Mouse (Mus musculus): Measurements from ENCODE around the gene Sms. TPM values are rescaled to one million over a fixed set of nuclear protein-coding genes. Genes with fewer than 3 reads are reported as not detected.

Gene Sms
- 56.2 and 67.2 TPM in 2 replicates for polyA plus RNA-seq (2014; fragmentation: Nextera tagmentation; extraction: Ambion mirVana)

- peak; percentile 90 for ATAC-seq (ENCODE audit: low read depth)
- peak; percentile 85 for DNase-seq (ENCODE audit: low spot score)
- Histone ChIP-seq H3K27me3 (replicated peaks; ENCODE audit: control insufficient read depth, insufficient read depth, low read length) (no peaks in the 10 kb centered on the region), H3K27ac (replicated peaks; ENCODE audit: low read depth, low read length) (peak within 1 kb of the TSS; percentile 68), H3K4me1 (ENCODE audit: control insufficient read depth, insufficient read depth, low read length) (no peaks in the 10 kb centered on the region), H3K4me3 (ENCODE audit: low read depth, low read length) (peak within 1 kb of the TSS; percentile 63), H3K9ac (ENCODE audit: low read depth, low read length) (peak within 1 kb of the TSS; percentile 77), H3K36me3 (ENCODE audit: control insufficient read depth, insufficient read depth, low read length) (no peaks in the 10 kb centered on the region), H3K9me3 (ENCODE audit: control insufficient read depth, low read length) (no peaks in the 10 kb centered on the region), H3K4me2 (ENCODE audit: low read depth, low read length) (peak within 1 kb of the TSS; percentile 57)
- WGBS = 17% methylated on average over 19 of the region's 45 CpGs
These were observed at the start of gene Sms for GRCm38 (mm10) chrX:157491944-157492726. Gene Sms, minus strand, starts transcription at chrX:157492287.

- no peak overlapping the region for H3K4me3 ChIP-seq (ENCODE audit: low read depth, low read length)
- ATAC-seq (ENCODE audit: low read depth) = no peak
- H3K4me1 ChIP-seq (ENCODE audit: control insufficient read depth, insufficient read depth, low read length) = no peaks in the 10 kb centered on the region
These were observed 14.3 kb upstream of the Sms start for GRCm38 (mm10) chrX:157506400-157506799.

DNA sequence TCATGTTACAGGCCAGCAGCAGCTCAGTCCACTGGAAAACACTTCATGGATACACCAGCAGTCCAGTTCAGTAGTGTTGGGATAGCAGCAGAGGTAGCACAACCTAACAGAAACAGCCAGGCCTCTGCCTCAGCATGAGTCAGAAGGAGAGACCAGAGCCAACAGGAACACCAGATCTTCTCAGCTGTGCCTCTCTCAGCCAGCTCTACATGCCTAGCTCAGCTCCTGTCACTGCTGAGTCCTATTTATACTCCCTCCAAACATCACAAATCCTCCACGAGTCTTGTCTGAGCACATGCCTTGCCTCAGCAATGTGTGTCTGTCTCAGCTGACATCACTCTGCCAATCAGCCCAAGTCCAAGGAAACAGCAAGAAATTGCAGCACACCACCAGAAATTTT is 12.4 kb upstream of the Sms start:
- WGBS = 58% methylated on average over 1 of the region's 1 CpGs
- no peaks in the 10 kb centered on the region for H3K9me3 ChIP-seq (ENCODE audit: control insufficient read depth, low read length)
- H3K36me3 ChIP-seq (ENCODE audit: control insufficient read depth, insufficient read depth, low read length) = no peaks in the 10 kb centered on the region
- H3K9ac ChIP-seq (ENCODE audit: low read depth, low read length) = no peak overlapping the region
- no peaks in the 10 kb centered on the region for H3K4me1 ChIP-seq (ENCODE audit: control insufficient read depth, insufficient read depth, low read length)
- H3K4me2 ChIP-seq (ENCODE audit: low read depth, low read length) = no peak overlapping the region
- no peak overlapping the region for H3K27ac ChIP-seq (replicated peaks; ENCODE audit: low read depth, low read length)
- H3K27me3 ChIP-seq (replicated peaks; ENCODE audit: control insufficient read depth, insufficient read depth, low read length) = no peaks in the 10 kb centered on the region
- ATAC-seq (ENCODE audit: low read depth) (no peak), DNase-seq (ENCODE audit: low spot score) (no peak)
- H3K4me3 ChIP-seq (ENCODE audit: low read depth, low read length) = no peak overlapping the region

More at GRCm38 (mm10) chrX:157506400-157506799, 14.3 kb upstream of the Sms start:
- DNase-seq (ENCODE audit: low spot score) = no peak
- H3K27me3 ChIP-seq (replicated peaks; ENCODE audit: control insufficient read depth, insufficient read depth, low read length) = no peaks in the 10 kb centered on the region
- no peak overlapping the region for H3K9ac ChIP-seq (ENCODE audit: low read depth, low read length)
- H3K27ac ChIP-seq (replicated peaks; ENCODE audit: low read depth, low read length) = no peak overlapping the region
- H3K4me2 ChIP-seq (ENCODE audit: low read depth, low read length) = no peak overlapping the region
- no peaks in the 10 kb centered on the region for H3K36me3 ChIP-seq (ENCODE audit: control insufficient read depth, insufficient read depth, low read length)
- no peaks in the 10 kb centered on the region for H3K9me3 ChIP-seq (ENCODE audit: control insufficient read depth, low read length)
- 62% methylated on average over 5 of the region's 5 CpGs for WGBS

DNA sequence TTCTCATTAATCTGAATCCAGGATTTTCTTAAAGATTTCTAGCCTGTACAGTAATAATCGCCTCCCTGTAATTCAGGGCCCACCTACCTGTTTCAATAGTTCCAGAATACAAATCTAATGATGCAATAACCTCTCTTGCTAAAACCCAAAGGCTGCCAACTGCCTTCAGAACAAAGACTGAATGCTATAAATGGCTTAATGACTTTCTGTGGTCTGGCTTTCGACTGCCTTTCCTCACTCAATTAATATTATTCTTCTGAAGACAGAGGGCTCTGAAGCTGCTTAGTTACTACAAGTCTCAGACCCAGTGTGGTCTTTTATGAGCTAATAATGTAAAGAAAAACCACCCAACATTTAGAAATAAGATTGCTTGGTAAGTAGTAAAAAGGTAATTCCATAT is 9.8 kb upstream of the Sms start:
- Histone ChIP-seq H3K27me3 (replicated peaks; ENCODE audit: control insufficient read depth, insufficient read depth, low read length) (no peaks in the 10 kb centered on the region), H3K36me3 (ENCODE audit: control insufficient read depth, insufficient read depth, low read length) (no peaks in the 10 kb centered on the region), H3K4me1 (ENCODE audit: control insufficient read depth, insufficient read depth, low read length) (no peaks in the 10 kb centered on the region), H3K4me3 (ENCODE audit: low read depth, low read length) (no peak overlapping the region), H3K27ac (replicated peaks; ENCODE audit: low read depth, low read length) (no peak overlapping the region), H3K9me3 (ENCODE audit: control insufficient read depth, low read length) (no peaks in the 10 kb centered on the region), H3K4me2 (ENCODE audit: low read depth, low read length) (no peak overlapping the region), H3K9ac (ENCODE audit: low read depth, low read length) (no peak overlapping the region)
- no peak for DNase-seq (ENCODE audit: low spot score)
- WGBS = 72% methylated on average over 2 of the region's 2 CpGs
- ATAC-seq (ENCODE audit: low read depth) = no peak

DNA sequence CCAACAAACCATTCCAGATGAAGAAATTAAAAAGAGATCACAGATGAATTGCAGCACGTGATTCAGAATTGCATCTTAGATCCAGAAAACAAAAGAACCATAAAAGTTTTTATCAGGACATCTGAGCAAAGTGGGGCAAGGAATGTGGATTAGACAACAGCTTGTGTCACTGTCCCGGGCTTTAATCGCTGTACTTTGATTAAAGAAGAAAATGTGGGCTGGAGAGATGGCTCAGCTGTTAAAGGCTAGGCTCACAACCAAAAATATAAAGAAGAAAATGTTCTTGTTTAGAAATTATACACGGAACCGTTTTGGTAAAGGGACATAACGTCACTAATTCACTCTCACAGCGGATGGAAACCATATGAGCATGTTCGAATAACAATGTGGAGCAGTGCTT is 7.9 kb upstream of the Sms start:
- Histone ChIP-seq H3K4me1 (ENCODE audit: control insufficient read depth, insufficient read depth, low read length) (no peaks in the 10 kb centered on the region), H3K9ac (ENCODE audit: low read depth, low read length) (no peak overlapping the region), H3K27ac (replicated peaks; ENCODE audit: low read depth, low read length) (no peak overlapping the region), H3K27me3 (replicated peaks; ENCODE audit: control insufficient read depth, insufficient read depth, low read length) (no peaks in the 10 kb centered on the region), H3K36me3 (ENCODE audit: control insufficient read depth, insufficient read depth, low read length) (no peaks in the 10 kb centered on the region), H3K9me3 (ENCODE audit: control insufficient read depth, low read length) (no peaks in the 10 kb centered on the region), H3K4me2 (ENCODE audit: low read depth, low read length) (no peak overlapping the region), H3K4me3 (ENCODE audit: low read depth, low read length) (no peak overlapping the region)
- 63% methylated on average over 8 of the region's 8 CpGs for WGBS
- DNase-seq (ENCODE audit: low spot score) (no peak), ATAC-seq (ENCODE audit: low read depth) (no peak)

- Histone ChIP-seq H3K27ac (replicated peaks; ENCODE audit: low read depth, low read length) (no peak overlapping the region), H3K9me3 (ENCODE audit: control insufficient read depth, low read length) (no peaks in the 10 kb centered on the region)
These were observed 1.1 kb upstream of the Sms start for GRCm38 (mm10) chrX:157493159-157493558.

DNA sequence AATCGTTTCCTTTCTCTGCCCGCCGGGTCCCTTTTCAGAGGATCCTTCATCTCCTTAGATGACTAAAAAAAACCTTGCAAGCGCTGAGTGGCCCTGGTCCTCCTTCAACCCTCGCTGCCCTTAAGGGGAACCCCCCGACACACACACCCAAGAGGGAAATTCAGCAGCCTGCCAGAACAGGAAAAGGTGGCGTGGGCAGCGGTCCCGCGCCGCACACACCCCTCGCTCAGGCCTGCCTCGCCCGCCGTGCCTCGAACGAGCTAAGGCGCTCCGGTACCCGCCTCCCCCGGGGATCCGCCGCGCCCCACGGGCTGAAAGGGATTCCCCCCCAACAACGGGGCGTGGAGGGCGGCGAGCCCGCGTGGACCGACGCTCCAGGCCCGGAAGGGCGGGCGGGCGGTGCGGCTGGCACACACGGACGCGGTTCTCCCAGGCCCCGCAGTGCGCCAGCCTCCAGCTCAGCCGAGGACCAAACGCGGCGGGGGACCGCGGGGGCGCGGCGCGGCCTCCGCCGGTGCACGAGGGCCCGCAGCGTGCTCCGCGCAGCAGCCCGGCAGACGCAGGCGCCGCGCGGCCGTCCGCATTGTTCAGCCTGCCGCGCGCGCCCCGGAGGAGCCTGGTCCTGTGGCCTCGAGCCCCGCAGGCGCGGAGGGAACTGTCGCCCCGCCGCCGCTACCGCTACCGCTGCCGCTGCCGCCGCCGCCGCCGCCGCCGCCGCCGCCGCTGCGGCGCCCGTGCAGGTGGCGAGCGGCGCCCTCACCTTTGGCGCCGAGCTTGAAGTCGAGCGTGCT is 747 bp downstream of the Sms start:
- 11% methylated on average over 6 of the region's 104 CpGs for WGBS
- no peaks in the 10 kb centered on the region for H3K4me1 ChIP-seq (ENCODE audit: control insufficient read depth, insufficient read depth, low read length)
- H3K36me3 ChIP-seq (ENCODE audit: control insufficient read depth, insufficient read depth, low read length) = no peaks in the 10 kb centered on the region
- no peaks in the 10 kb centered on the region for H3K9me3 ChIP-seq (ENCODE audit: control insufficient read depth, low read length)
- peak; percentile 9 for DNase-seq (ENCODE audit: low spot score)
- peak overlapping the region; percentile 57 for H3K4me2 ChIP-seq (ENCODE audit: low read depth, low read length)
- peak; percentile 69 for ATAC-seq (ENCODE audit: low read depth)
- H3K27ac ChIP-seq (replicated peaks; ENCODE audit: low read depth, low read length) = peak overlapping the region; percentile 68; the same call in 1 of the 2 replicates
- H3K4me3 ChIP-seq (ENCODE audit: low read depth, low read length) = peak overlapping the region; percentile 63
- H3K9ac ChIP-seq (ENCODE audit: low read depth, low read length) = peak overlapping the region; percentile 77
- no peaks in the 10 kb centered on the region for H3K27me3 ChIP-seq (replicated peaks; ENCODE audit: control insufficient read depth, insufficient read depth, low read length)

More at GRCm38 (mm10) chrX:157493159-157493558, 1.1 kb upstream of the Sms start:
- DNase-seq (ENCODE audit: low spot score) (no peak), ATAC-seq (ENCODE audit: low read depth) (no peak)
- no peak overlapping the region for H3K4me2 ChIP-seq (ENCODE audit: low read depth, low read length)
- H3K27me3 ChIP-seq (replicated peaks; ENCODE audit: control insufficient read depth, insufficient read depth, low read length) = no peaks in the 10 kb centered on the region
- H3K4me3 ChIP-seq (ENCODE audit: low read depth, low read length) = no peak overlapping the region
- H3K4me1 ChIP-seq (ENCODE audit: control insufficient read depth, insufficient read depth, low read length) = no peaks in the 10 kb centered on the region
- no peaks in the 10 kb centered on the region for H3K36me3 ChIP-seq (ENCODE audit: control insufficient read depth, insufficient read depth, low read length)
- WGBS = 91% methylated on average over 4 of the region's 4 CpGs
- no peak overlapping the region for H3K9ac ChIP-seq (ENCODE audit: low read depth, low read length)

DNA sequence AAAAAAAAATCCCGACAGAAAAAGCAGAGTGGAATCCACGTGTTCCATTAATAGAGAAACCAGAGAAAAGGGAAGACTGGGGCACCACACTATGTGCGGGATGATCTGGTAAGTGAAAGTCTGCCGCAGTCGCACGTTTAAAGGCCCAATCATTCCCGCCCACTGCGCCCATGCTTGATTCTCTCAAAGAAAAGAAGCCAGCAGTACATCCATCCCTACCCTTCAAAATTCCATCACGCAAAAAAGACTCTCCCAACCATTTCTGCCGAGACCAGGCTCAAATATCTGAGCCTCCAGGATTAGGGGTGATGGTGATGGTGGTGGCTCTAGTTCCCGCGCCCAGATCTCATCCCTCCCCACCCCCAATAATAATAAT is 1.3 kb downstream of the Sms start:
- DNase-seq (ENCODE audit: low spot score) (peak; percentile 9), ATAC-seq (ENCODE audit: low read depth) (no peak)
- no peaks in the 10 kb centered on the region for H3K9me3 ChIP-seq (ENCODE audit: control insufficient read depth, low read length)
- H3K4me1 ChIP-seq (ENCODE audit: control insufficient read depth, insufficient read depth, low read length) = no peaks in the 10 kb centered on the region
- no peaks in the 10 kb centered on the region for H3K27me3 ChIP-seq (replicated peaks; ENCODE audit: control insufficient read depth, insufficient read depth, low read length)
- H3K27ac ChIP-seq (replicated peaks; ENCODE audit: low read depth, low read length) = no peak overlapping the region
- WGBS = 18% methylated on average over 12 of the region's 12 CpGs
- peak overlapping the region; percentile 57 for H3K4me2 ChIP-seq (ENCODE audit: low read depth, low read length)
- no peaks in the 10 kb centered on the region for H3K36me3 ChIP-seq (ENCODE audit: control insufficient read depth, insufficient read depth, low read length)
- H3K4me3 ChIP-seq (ENCODE audit: low read depth, low read length) = peak overlapping the region; percentile 63
- H3K9ac ChIP-seq (ENCODE audit: low read depth, low read length) = peak overlapping the region; percentile 77

All from embryonic facial prominence, embryonic 14.5 days (tissue).